Mouse (Mus musculus) liver, embryonic 16.5 days (tissue): Measurements from ENCODE around the gene Slc15a5. TPM values are rescaled to one million over a fixed set of nuclear protein-coding genes. Genes with fewer than 3 reads are reported as not detected.

Experiments
- ATAC-seq: fragments of 200-750 bp; cut with Nextera tagmentation; 2 replicates; pipeline ENCODE4 v1.8.0; 2017; ENCODE audit warnings: low read depth, mild to moderate bottlenecking, moderate number of reproducible peaks, moderate library complexity
- H3K27ac ChIP-seq: fragments of 300-500 bp; sonication (generic); 2 replicates; pipeline ENCODE4 v1.5.1; 2014; ENCODE audit warnings: mild to moderate bottlenecking, low read length
- H3K27me3 ChIP-seq: fragments of 300-500 bp; sonication (generic); 2 replicates; pipeline ENCODE4 v1.6.1; 2014; ENCODE audit warnings: low read depth, low read length, mixed read lengths; ENCODE audit not compliant: control insufficient read depth, insufficient read depth
- H3K36me3 ChIP-seq: fragments of 300-500 bp; sonication (generic); 2 replicates; pipeline ENCODE4 v1.6.1; 2014; ENCODE audit warnings: mild to moderate bottlenecking; ENCODE audit not compliant: control insufficient read depth, insufficient read depth
- H3K4me1 ChIP-seq: fragments of 300-500 bp; sonication (generic); 2 replicates; pipeline ENCODE4 v1.6.1; 2014; ENCODE audit warnings: low read depth, low read length, mixed read lengths; ENCODE audit not compliant: control insufficient read depth
- H3K4me2 ChIP-seq: fragments of 300-500 bp; sonication (generic); 2 replicates; pipeline ENCODE4 v1.6.1; 2014; ENCODE audit warnings: low read depth, low read length, mixed read lengths
- H3K4me3 ChIP-seq: fragments of 300-500 bp; sonication (generic); 2 replicates; pipeline ENCODE4 v1.5.1; 2014; ENCODE audit warnings: low read depth, mild to moderate bottlenecking, low read length
- H3K9ac ChIP-seq: fragments of 300-500 bp; sonication (generic); 2 replicates; pipeline ENCODE4 v1.6.1; 2014; ENCODE audit warnings: low read depth, low read length
- H3K9me3 ChIP-seq: fragments of 300-500 bp; sonication (generic); replicated peaks from 2 replicates; pipeline ENCODE4 v1.6.1; 2016; ENCODE audit warnings: low read length; ENCODE audit not compliant: control insufficient read depth
- WGBS: fragments of 180-500 bp; shearing (Covaris S2); extraction: QIAGEN DNeasy Blood & Tissue Kit; methylation state at CpG from one replicate; pipeline ENCODE4 v1.1.7; 2014; ENCODE audit not compliant: insufficient replicate concordance; 5-methylcytosine and 5-hydroxymethylcytosine counted together
- polyA plus RNA-seq: library from polyadenylated mRNA; unstranded; fragments of >200 nt; fragmentation: Nextera tagmentation; extraction: Ambion mirVana; gene quantifications from 2 replicates; pipeline ENCODE4 v1.2.1, GENCODE M21; 2015

Slc15a5 gene
- polyA plus RNA-seq, 1 experiment from 2014 or later, result not detected

DNA sequence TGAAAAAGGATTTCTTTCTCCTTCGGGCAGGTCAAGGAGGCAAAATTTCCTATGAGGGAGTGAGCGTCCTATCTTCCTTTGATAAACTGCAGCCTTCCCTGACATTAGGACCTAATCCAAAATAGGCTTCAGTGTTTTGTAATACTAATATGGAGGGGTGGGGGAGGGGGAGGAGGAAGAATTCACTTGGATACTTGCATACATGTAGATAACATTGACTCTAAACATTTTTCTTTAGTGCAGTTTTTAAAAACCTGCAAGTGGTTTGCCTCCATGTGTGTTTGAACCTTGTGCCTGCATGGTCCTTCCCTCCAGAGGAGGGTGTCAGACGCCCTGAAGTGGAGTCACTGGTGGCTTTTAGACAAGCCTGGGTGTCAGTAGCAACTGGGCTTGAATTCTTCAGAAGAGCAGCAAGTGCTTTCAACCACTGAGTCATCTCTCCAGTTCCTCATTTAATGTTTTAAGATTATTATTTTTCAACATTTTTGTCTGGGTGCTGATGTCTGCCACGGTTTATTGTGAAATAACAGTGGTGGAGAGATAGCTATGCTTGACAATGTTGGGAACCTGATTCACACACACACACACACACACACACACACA is 8.1 kb downstream of the Slc15a5 start:
- Histone ChIP-seq H3K9ac (no peak overlapping the region), H3K9me3 (no peaks in the 10 kb centered on the region), H3K4me2 (no peak overlapping the region), H3K4me1 (no peaks in the 10 kb centered on the region), H3K27me3 (no peaks in the 10 kb centered on the region), H3K4me3 (no peak overlapping the region), H3K36me3 (no peaks in the 10 kb centered on the region), H3K27ac (no peak overlapping the region)
- no peak for ATAC-seq
- WGBS, result 47% methylated on average over 4 of the region's 4 CpGs

DNA sequence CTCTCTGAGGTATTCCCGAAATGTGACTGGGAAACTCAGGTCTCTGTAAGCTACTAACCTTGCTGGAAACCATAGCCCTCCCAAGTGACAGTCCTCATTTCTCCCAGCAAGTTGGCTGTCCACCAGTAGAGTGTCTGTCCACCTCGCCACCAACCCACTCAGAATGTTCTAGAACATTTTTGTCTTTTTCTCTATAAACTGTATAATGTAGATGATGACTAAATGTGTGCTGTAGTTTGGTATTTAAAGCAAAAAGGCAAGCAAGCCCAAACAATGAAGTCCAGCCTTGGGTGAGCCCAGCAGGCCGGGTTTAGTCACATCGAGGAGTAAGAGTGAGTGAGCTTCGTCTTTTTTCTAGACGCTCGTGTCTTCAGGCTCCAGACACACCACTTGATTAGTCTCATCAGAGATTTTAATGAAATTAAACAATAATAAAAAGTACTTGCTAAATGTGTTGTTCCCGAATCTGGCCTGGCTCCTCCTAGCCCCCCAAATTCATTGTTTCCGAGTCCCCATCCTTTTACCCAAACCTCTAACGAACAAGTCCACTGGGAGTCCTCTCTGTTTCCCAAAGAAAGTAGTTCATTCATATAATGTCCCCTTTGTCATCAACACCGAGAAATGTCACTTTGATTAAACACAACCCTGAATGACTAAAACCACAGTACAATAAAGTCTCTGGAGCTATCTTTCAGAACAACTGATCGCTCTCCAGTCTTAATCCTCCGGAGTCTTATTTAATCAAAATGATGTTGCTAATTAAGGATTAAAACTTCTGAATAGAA is 8.8 kb downstream of the Slc15a5 start:
- WGBS, result 71% methylated on average over 13 of the region's 13 CpGs
- no peaks in the 10 kb centered on the region for H3K27me3 ChIP-seq
- no peaks in the 10 kb centered on the region for H3K36me3 ChIP-seq
- no peak overlapping the region for H3K9ac ChIP-seq
- H3K4me2 ChIP-seq, result no peak overlapping the region
- H3K9me3 ChIP-seq, result no peaks in the 10 kb centered on the region
- H3K4me1 ChIP-seq, result no peaks in the 10 kb centered on the region
- ATAC-seq, result no peak
- no peak overlapping the region for H3K4me3 ChIP-seq
- H3K27ac ChIP-seq, result no peak overlapping the region

DNA sequence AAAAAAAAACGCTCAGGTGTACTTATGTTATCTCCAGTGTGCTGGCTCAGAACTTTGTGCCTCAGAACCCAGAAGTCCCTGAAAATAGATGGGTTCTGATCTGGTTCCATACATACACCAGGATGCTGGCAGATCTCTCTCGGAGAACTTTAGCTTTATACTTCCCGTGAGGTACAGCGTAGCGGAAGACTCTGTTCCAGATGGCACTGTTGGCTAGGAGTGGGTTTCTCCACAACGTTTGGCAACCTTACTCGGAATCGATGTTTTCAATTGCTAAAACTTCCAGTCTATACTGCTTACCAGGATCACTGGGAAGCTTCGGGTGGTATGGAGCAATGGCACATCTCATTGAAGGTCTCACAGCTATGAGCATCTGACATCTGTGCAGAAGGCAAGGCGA is 9.8 kb downstream of the Slc15a5 start:
- Histone ChIP-seq H3K27ac (no peak overlapping the region), H3K4me1 (no peaks in the 10 kb centered on the region), H3K4me2 (no peak overlapping the region), H3K36me3 (no peaks in the 10 kb centered on the region), H3K9ac (no peak overlapping the region), H3K9me3 (no peaks in the 10 kb centered on the region), H3K27me3 (no peaks in the 10 kb centered on the region), H3K4me3 (no peak overlapping the region)
- WGBS, result 71% methylated on average over 10 of the region's 10 CpGs
- no peak for ATAC-seq

DNA sequence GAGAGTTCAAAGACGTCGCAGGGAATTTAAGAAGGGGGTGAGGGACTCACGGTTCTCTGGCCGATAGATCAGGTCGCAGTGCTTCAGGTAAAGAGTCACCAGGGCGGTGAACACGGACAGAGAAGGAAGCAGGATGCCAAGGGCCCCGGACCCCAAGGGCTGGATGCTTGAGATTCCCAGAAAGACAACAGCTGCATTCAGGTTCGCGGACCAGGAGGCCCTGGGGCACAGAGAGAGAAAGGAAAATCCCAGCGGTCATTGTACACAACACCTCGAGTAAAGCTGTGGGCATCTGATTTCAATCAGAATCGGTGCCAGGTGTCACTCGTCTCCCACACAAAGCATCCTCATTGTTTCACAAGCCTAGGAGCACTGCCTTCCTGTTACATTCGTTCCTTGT is 24.1 kb downstream of the Slc15a5 start:
- no peaks in the 10 kb centered on the region for H3K9me3 ChIP-seq
- no peaks in the 10 kb centered on the region for H3K4me1 ChIP-seq
- no peaks in the 10 kb centered on the region for H3K36me3 ChIP-seq
- H3K27me3 ChIP-seq, result no peaks in the 10 kb centered on the region
- H3K4me2 ChIP-seq, result no peak overlapping the region
- ATAC-seq, result no peak
- no peak overlapping the region for H3K9ac ChIP-seq
- H3K27ac ChIP-seq, result no peak overlapping the region
- WGBS, result 45% methylated on average over 15 of the region's 15 CpGs
- no peak overlapping the region for H3K4me3 ChIP-seq

DNA sequence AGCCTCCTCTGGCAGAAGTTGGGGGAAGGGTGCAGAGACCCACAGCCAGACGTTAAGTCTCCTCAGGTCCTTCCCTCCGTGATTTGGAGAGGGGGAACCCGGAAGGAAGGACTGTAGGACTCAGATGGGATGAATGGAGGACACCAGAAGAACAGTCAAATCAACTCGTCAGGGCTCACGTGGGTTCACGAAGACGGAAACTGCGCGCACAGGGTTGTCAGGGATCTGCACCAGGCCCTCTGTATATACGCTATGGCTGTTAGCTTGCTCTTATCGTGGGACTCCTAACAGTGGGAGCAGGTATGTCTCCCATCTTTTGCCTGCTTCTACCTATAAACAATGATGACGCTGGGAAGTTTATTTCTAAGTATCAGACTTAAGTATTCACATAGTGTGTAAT is 24.8 kb downstream of the Slc15a5 start:
- no peaks in the 10 kb centered on the region for H3K27me3 ChIP-seq
- no peak overlapping the region for H3K4me3 ChIP-seq
- H3K36me3 ChIP-seq, result no peaks in the 10 kb centered on the region
- no peaks in the 10 kb centered on the region for H3K4me1 ChIP-seq
- no peak for ATAC-seq
- no peak overlapping the region for H3K9ac ChIP-seq
- no peak overlapping the region for H3K4me2 ChIP-seq
- WGBS, result 77% methylated on average over 12 of the region's 12 CpGs
- H3K27ac ChIP-seq, result no peak overlapping the region
- H3K9me3 ChIP-seq, result no peaks in the 10 kb centered on the region

DNA sequence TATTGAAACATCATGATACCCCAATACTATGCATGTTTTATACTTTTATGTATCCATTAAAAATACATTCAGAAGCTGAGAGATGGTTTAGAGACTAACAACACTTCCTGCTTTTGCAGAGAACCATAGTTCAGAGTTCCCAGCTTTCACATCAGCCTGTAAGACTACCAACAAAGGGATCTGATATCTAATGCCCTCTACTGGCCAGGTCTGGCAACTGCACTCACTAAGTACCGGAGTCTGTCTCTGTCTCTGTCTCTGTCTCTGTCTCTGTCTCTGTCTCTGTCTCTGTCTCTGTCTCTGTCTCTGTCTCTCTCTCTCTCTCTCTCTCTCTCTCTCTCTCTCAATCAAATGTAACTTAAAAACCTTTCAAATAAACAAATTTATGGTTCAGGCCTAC is 25.6 kb downstream of the Slc15a5 start:
- 48% methylated on average over 1 of the region's 1 CpGs for WGBS
- H3K36me3 ChIP-seq, result no peaks in the 10 kb centered on the region
- H3K9ac ChIP-seq, result no peak overlapping the region
- no peak overlapping the region for H3K4me2 ChIP-seq
- no peaks in the 10 kb centered on the region for H3K9me3 ChIP-seq
- no peak overlapping the region for H3K4me3 ChIP-seq
- no peaks in the 10 kb centered on the region for H3K27me3 ChIP-seq
- no peaks in the 10 kb centered on the region for H3K4me1 ChIP-seq
- no peak overlapping the region for H3K27ac ChIP-seq
- no peak for ATAC-seq

DNA sequence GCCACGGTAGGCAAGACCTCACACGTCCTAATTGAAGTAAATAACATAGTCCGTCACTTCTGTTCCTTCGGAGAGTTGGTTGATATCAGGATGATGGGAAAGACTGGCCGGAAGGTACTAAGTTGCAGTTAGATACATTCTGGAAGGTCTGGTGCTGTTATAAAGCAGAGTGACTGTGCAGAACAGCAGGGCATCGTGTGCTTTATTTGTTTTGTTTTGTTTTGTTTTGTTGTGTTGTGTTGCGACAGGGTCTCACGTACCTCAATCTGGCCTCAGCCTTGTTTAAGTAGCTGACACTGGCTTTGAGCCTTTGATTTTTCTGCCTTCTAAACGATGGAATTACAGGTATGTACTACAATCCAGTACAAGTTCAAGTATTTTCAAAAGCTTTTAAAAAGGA is 26.0 kb downstream of the Slc15a5 start:
- no peak overlapping the region for H3K9ac ChIP-seq

DNA sequence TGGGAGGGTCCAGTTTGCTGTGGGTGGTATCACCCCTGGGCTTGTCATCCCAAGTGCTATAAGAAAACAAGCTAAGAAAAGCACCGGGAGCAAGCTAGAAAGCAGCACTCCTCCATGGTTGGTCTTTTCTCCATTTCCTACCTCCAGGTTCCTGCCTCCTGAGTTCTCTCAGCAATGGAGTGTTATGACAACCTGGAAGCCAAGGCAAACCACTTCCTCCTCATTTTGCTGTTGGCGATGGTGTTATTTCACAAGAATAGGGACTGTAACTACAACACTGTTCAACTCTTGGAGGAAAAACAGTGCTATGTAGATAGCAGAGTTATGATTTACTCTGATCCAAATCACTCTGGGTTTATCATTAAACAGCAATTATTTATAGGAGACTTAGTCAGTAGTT is 34.4 kb downstream of the Slc15a5 start:
- Histone ChIP-seq H3K27me3 (no peaks in the 10 kb centered on the region), H3K9ac (no peak overlapping the region), H3K9me3 (no peaks in the 10 kb centered on the region), H3K27ac (no peak overlapping the region), H3K4me3 (no peak overlapping the region), H3K36me3 (no peaks in the 10 kb centered on the region), H3K4me2 (no peak overlapping the region), H3K4me1 (no peaks in the 10 kb centered on the region)
- no peak for ATAC-seq
- WGBS, result 68% methylated on average over 2 of the region's 2 CpGs

More for the DNA sequence above, 26.0 kb downstream of the Slc15a5 start:
- Histone ChIP-seq H3K4me2 (no peak overlapping the region), H3K27ac (no peak overlapping the region), H3K36me3 (no peaks in the 10 kb centered on the region), H3K9me3 (no peaks in the 10 kb centered on the region), H3K27me3 (no peaks in the 10 kb centered on the region), H3K4me3 (no peak overlapping the region), H3K4me1 (no peaks in the 10 kb centered on the region)
- 69% methylated on average over 9 of the region's 9 CpGs for whole genome bisulfite sequencing
- ATAC-seq, result no peak

DNA sequence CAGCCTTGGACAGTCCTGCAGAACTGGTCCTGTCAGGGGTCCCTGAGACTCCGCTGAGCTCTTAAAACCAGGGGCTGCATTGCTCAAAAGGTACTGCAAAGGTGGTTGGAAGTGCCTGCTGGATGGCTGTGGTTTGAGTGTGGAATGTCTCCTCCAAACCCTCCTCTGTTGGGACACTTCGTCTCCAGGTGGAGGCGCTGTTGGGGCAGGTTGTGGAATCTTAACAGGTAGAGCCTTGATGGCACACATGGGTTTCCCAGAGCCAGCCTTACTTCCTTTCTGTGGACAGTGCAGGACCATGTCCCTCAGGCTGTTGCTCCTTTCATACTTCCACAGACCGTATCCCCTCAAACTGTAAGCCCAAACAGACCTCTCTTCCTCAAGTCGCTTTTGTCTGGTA is 36.8 kb downstream of the Slc15a5 start:
- H3K4me1 ChIP-seq, result no peaks in the 10 kb centered on the region
- H3K27ac ChIP-seq, result no peak overlapping the region
- H3K9ac ChIP-seq, result no peak overlapping the region
- no peaks in the 10 kb centered on the region for H3K9me3 ChIP-seq
- no peak for ATAC-seq
- WGBS, result 67% methylated on average over 5 of the region's 5 CpGs
- no peak overlapping the region for H3K4me2 ChIP-seq
- H3K4me3 ChIP-seq, result no peak overlapping the region
- H3K27me3 ChIP-seq, result no peaks in the 10 kb centered on the region
- H3K36me3 ChIP-seq, result no peaks in the 10 kb centered on the region
